Mouse (Mus musculus) bone marrow macrophage, adult 2 months (primary cell): Measurements from ENCODE around the gene Frmpd4.

ENCODE experiments used
- CTCF ChIP-seq: IDR thresholded peaks from 2 replicates; pipeline ENCODE4 v1.5.1; 2012; ENCODE audit warnings: low read depth, mild to moderate bottlenecking, low read length, moderate library complexity
- POLR2A ChIP-seq: IDR thresholded peaks from 2 replicates; pipeline ENCODE4 v1.6.1; 2012; ENCODE audit warnings: mild to moderate bottlenecking, low read depth, low read length, borderline replicate concordance

DNA sequence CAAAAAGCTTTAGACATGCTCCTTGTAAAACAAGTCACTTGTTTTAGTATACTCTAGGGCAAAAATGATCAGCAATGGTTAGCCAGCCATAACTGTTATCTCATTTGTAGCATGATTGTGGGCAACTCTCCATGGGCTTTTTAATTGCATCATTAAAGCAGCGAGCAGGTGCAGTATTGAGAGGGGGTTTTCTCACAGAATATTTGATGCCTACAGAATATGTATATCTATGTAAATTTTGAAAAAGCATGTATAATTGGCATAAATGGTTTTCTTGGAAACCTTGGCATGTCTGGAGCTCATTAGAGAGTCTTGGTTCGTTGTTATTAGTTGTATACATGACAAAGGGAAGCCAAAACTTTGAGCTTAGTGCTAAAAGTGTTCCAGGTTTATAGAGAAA, 1143.1 kb downstream of the Frmpd4 start:
- TF ChIP-seq POLR2A (no peak), CTCF (no peak)
